Mouse (Mus musculus): Measurements from ENCODE around the gene Triml2. TPM values are rescaled to one million over a fixed set of nuclear protein-coding genes. Genes with fewer than 3 reads are reported as not detected.

The Triml2 gene
- polyA plus RNA-seq, 1 experiment from 2014 or later, result not detected

Other genes with a start within 250 kb of the Triml2 start
- gene Triml1, start 39.1 kb upstream of the Triml2 start, polyA plus RNA-seq (2015; fragmentation: Nextera tagmentation; extraction: Ambion mirVana), result not detected in 2 replicates
- not detected in 2 replicates for gene Zfp42, start 126.4 kb downstream of the Triml2 start, polyA plus RNA-seq (2015; fragmentation: Nextera tagmentation; extraction: Ambion mirVana)

Data from neural tube, embryonic 13.5 days (tissue).